In genomic region chr6:112925234-112925975, GRCm38 (mm10) we compare ENCODE assay signal across 8 mouse cellular contexts. TPM values are rescaled to one million over a fixed set of nuclear protein-coding genes. Genes with fewer than 3 reads are reported as not detected.
A peak's percentile ranks its signal among the peaks of the same experiment; 100 is the strongest.
DNase-seq lines count a peak whose midpoint lies in the region; ATAC-seq and TF ChIP-seq lines count a peak whose summit lies in the region.

No protein-coding gene starts in this region.

- no peak for TF ChIP-seq CTCF in left cerebral cortex, adult 2 months (IDR thresholded peaks at IDR 0.05)
- no peak for TF ChIP-seq CTCF in embryonic fibroblast, embryonic 13.5 days (IDR thresholded peaks at IDR 0.05; ENCODE audit: borderline replicate concordance, insufficient read depth, low read length)

- no peaks in the 10 kb centered on the region for H3K27me3 ChIP-seq in limb, embryonic 14.5 days (ENCODE audit: control insufficient read depth, insufficient read depth, low read length)
- H3K27me3 ChIP-seq in kidney, embryonic 15.5 days, result no peaks in the 10 kb centered on the region

- peak overlapping the region; percentile 21; the same call in 1 of the 2 replicates for H3K4me2 ChIP-seq in limb, embryonic 14.5 days (replicated peaks; ENCODE audit: low read depth, low read length, severe bottlenecking)
- no peak overlapping the region for H3K4me2 ChIP-seq in kidney, embryonic 15.5 days

- 37% methylated on average over 11 of the region's 11 CpGs for WGBS in limb, embryonic 14.5 days
- WGBS in kidney, embryonic 15.5 days, result 56% methylated on average over 11 of the region's 11 CpGs

- peaks cover 14% of the 10 kb centered on the region for H3K4me1 ChIP-seq in embryonic fibroblast, embryonic 13.5 days (ENCODE audit: control insufficient read depth, insufficient read depth, low read length)
- peaks cover 27% of the 10 kb centered on the region for H3K4me1 ChIP-seq in limb, embryonic 14.5 days (ENCODE audit: control insufficient read depth, insufficient read depth, low read length)
- H3K4me1 ChIP-seq in kidney, embryonic 15.5 days, result 0 out of 2 replicates have a peak, but pooled peaks cover 8% of the 10 kb centered on the region

- no peaks in the 10 kb centered on the region for H3K9me3 ChIP-seq in limb, embryonic 14.5 days (ENCODE audit: control insufficient read depth, low read length)
- no peaks in the 10 kb centered on the region for H3K9me3 ChIP-seq in kidney, embryonic 15.5 days (replicated peaks)

- ATAC-seq in limb, embryonic 14.5 days (ENCODE audit: low FRiP score, low read depth), result peak; percentile 25; the same call in 1 of the 2 replicates
- no peak for ATAC-seq in kidney, embryonic 15.5 days (replicated peaks; ENCODE audit: low FRiP score)

- H3K9ac ChIP-seq in limb, embryonic 14.5 days (ENCODE audit: low read depth, low read length, severe bottlenecking), result no peak overlapping the region
- H3K9ac ChIP-seq in kidney, embryonic 15.5 days, result no peak overlapping the region

- DNase-seq in left cerebral cortex, adult 2 months (ENCODE audit: extremely low spot score in 1 of 2, low spot score in 2 of 2), result peak in 1 of 2 experiments; percentile 49
- DNase-seq in left cerebral cortex, adult 11 months (ENCODE audit: low spot score), result no peak
- DNase-seq in adrenal gland, postnatal 10 days, result peak; percentile 65
- peak; percentile 23 for DNase-seq in limb, embryonic 14.5 days (ENCODE audit: low spot score)
- DNase-seq in kidney, postnatal 4 days, result no peak
- no peak for DNase-seq in kidney, adult 9 months

- peak overlapping the region; percentile 7; the same call in 1 of the 2 replicates for H3K4me3 ChIP-seq in left cerebral cortex, adult 2 months
- no peak overlapping the region for H3K4me3 ChIP-seq in embryonic fibroblast, embryonic 13.5 days (ENCODE audit: insufficient read depth, low read length)
- H3K4me3 ChIP-seq in limb, embryonic 14.5 days (replicated peaks; ENCODE audit: low read length), result no peak overlapping the region
- H3K4me3 ChIP-seq in kidney, embryonic 15.5 days (replicated peaks), result no peak overlapping the region

- no peaks in the 10 kb centered on the region for H3K36me3 ChIP-seq in limb, embryonic 14.5 days (ENCODE audit: control insufficient read depth, insufficient read depth, low read length)
- no peaks in the 10 kb centered on the region for H3K36me3 ChIP-seq in kidney, embryonic 15.5 days

- intact Hi-C loops in left cerebral cortex, adult 2 months (cut with DNase I), result loop anchor here (2.0 to 5.0 kb wide), 4 partner anchors 21 to 198 kb away; partner anchors contain the start of gene Srgap3

- no peak for TF ChIP-seq POLR2A in embryonic fibroblast, embryonic 13.5 days (IDR thresholded peaks at IDR 0.05; ENCODE audit: low read depth, low read length)
- TF ChIP-seq POLR2A in limb, embryonic 14.5 days (IDR thresholded peaks at IDR 0.05; ENCODE audit: borderline replicate concordance, extremely low read depth, insufficient read depth, insufficient read length), result no peak

- peak overlapping the region; percentile 80 for H3K27ac ChIP-seq in left cerebral cortex, adult 2 months
- H3K27ac ChIP-seq in embryonic fibroblast, embryonic 13.5 days (ENCODE audit: insufficient read depth, low read length), result peak overlapping the region; percentile 94
- H3K27ac ChIP-seq in limb, embryonic 14.5 days (replicated peaks; ENCODE audit: low read depth, low read length), result peak overlapping the region; percentile 82
- no peak overlapping the region for H3K27ac ChIP-seq in kidney, embryonic 15.5 days

RNA-seq across cellular contexts. Expression of gene Srgap3, which starts 21.7 kb away (rescaled TPM):
- 100 to 1,000 TPM; 232 to 236 TPM for total RNA-seq in left cerebral cortex, adult 2 months (2021)
- total RNA-seq in adrenal gland, postnatal 10 days (2021), result 10 to 100 TPM; 13.2 to 15.8 TPM
- 16.4 and 19.6 TPM in 2 replicates for polyA plus RNA-seq in embryonic fibroblast, embryonic 13.5 days (2011; ENCODE audit: insufficient read length, low read depth, missing spikeins)
- polyA plus RNA-seq in limb, embryonic 14.5 days (2012; rRNA removed), result 14.3 and 15.9 TPM in 2 replicates
- 8.4 and 8.9 TPM in 2 replicates for polyA plus RNA-seq in limb, embryonic 14.5 days (2014; fragmentation: Nextera tagmentation; extraction: Ambion mirVana)
- polyA plus RNA-seq in kidney, embryonic 15.5 days (2015; fragmentation: Nextera tagmentation; extraction: Ambion mirVana), result 4.9 and 5.1 TPM in 2 replicates

Comparison
In these comparisons a context has a peak if more than half of its experiments do, and no peak if none do; other contexts are left out.
1. DNase-seq: peak in adrenal gland, postnatal 10 days (single experiment) and limb, embryonic 14.5 days (single experiment); none in left cerebral cortex, adult 11 months (single experiment), kidney, postnatal 4 days (0 of 2) and kidney, adult 9 months (single experiment).